Mouse (Mus musculus) embryonic facial prominence, embryonic 12.5 days (tissue): ENCODE data around the gene Cfl1. TPM values are rescaled to one million over a fixed set of nuclear protein-coding genes. Genes with fewer than 3 reads are reported as not detected.
"Not testable (repeated sequence)": the region's sequence is repeated elsewhere in the genome, so short reads cannot be mapped to it uniquely, and the experiment has no call there.

ENCODE experiments used
- ATAC-seq: fragments of 200-750 bp; cut with Nextera tagmentation; 2 replicates; pipeline ENCODE4 v1.8.0; 2017; ENCODE audit not compliant: insufficient number of reproducible peaks, insufficient read depth, low FRiP score, low TSS enrichment
- H3K27ac ChIP-seq: fragments of 300-500 bp; sonication (generic); 2 replicates; pipeline ENCODE4 v1.5.1; 2016; ENCODE audit warnings: mild to moderate bottlenecking
- H3K27me3 ChIP-seq: fragments of 300-500 bp; sonication (generic); 2 replicates; pipeline ENCODE4 v1.6.1; 2016; ENCODE audit warnings: mild to moderate bottlenecking, moderate library complexity
- H3K36me3 ChIP-seq: fragments of 300-500 bp; sonication (generic); 2 replicates; pipeline ENCODE4 v1.6.1; 2016; ENCODE audit warnings: mild to moderate bottlenecking
- H3K4me1 ChIP-seq: fragments of 300-500 bp; sonication (generic); 2 replicates; pipeline ENCODE4 v1.6.1; 2016
- H3K4me2 ChIP-seq: fragments of 300-500 bp; sonication (generic); replicated peaks from 2 replicates; pipeline ENCODE4 v1.6.1; 2016; ENCODE audit warnings: mild to moderate bottlenecking, moderate library complexity
- H3K4me3 ChIP-seq: fragments of 300-500 bp; sonication (generic); 2 replicates; pipeline ENCODE4 v1.5.1; 2016; ENCODE audit warnings: mild to moderate bottlenecking
- H3K9ac ChIP-seq: fragments of 300-500 bp; sonication (generic); 2 replicates; pipeline ENCODE4 v1.6.1; 2016; ENCODE audit warnings: mild to moderate bottlenecking, moderate library complexity
- H3K9me3 ChIP-seq: fragments of 300-500 bp; sonication (generic); 2 replicates; pipeline ENCODE4 v1.6.1; 2016; ENCODE audit warnings: mild to moderate bottlenecking, moderate library complexity
- WGBS: fragments of 180-500 bp; shearing (Covaris S2); methylation state at CpG from one replicate; pipeline ENCODE4 v1.1.7; 2016; 5-methylcytosine and 5-hydroxymethylcytosine counted together
- polyA plus RNA-seq: library from polyadenylated mRNA; unstranded; fragments of >200 nt; fragmentation: Nextera tagmentation; extraction: Ambion mirVana; gene quantifications from 2 replicates; pipeline ENCODE4 v1.2.1, GENCODE M21; 2016

Cfl1 gene
- polyA plus RNA-seq, 1 experiment from 2014 or later = 2,582 TPM

DNA sequence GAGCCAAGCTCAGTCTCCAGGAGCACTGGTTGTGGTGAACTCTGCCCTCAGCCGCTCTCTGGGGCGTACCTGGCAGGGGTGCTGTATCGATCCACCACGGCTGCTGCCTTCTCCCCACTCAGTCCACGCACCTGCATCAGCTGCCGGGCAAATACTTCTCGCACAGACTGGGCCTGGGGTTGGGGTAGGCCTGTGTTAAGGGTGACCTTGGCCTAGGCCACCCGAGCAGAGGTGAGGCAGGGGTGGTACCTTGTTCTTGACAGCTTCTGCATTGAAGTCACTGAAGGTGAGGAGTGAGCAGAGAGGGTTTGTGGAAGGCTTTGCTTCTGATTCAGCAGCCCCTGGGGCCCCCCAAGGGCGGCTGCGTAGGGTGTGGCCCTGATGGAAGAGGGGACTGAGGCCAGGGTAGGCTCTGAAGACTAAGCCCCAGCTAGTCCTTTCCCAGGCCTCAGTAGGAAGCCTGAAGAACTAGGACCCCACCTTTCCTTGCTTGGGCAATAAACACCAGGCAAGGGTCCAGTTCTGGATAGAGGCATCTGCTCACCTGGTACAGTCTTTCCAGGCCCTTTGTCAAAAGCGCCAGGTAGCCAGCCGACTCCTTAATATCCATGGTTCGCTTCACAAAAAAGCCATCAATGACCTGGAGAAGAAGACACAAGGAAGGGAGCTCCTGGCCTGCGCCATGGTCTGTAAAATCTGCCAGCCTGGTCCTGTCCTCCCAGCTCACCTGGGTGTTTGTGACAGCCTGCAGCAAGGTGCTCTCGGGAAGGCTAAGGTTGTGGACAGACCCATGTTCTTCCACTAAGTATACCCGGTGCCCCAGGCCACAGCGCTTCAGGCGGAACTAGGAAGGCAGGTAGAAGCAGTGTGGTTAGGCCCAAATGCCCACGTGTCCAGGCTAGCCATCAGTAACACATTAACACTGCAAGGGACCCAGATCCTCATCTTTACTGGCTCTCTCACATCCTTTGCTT, 6.6 kb upstream of the Cfl1 start:
- H3K36me3 ChIP-seq = peaks cover 73% of the 10 kb centered on the region

DNA sequence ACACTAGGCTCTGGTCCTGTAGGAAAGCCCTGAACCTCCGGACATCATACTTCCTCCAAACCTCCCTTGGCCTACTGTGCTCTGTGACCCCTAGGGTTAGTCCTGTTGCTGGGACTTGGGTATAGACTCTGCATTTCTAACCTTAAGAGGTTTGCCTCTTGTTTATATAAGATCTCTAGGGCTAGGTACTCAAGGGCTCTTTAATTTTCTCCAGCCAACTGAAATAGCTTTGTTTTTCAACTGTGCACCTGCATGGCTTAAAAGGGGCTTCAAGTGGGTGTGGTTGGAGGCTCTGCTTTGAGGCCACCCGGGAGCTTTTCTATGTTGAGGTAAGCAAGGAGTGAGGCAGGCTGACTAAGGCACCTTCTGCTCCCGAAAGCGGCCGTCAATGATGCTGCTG, 5.8 kb upstream of the Cfl1 start:
- 94% methylated on average over 5 of the region's 5 CpGs for WGBS
- H3K4me2 ChIP-seq = no peak overlapping the region
- no peaks in the 10 kb centered on the region for H3K27me3 ChIP-seq
- ATAC-seq = no peak
- H3K9me3 ChIP-seq = no peaks in the 10 kb centered on the region
- no peak overlapping the region for H3K9ac ChIP-seq
- H3K4me3 ChIP-seq = no peak overlapping the region
- peaks cover 14% of the 10 kb centered on the region for H3K4me1 ChIP-seq
- H3K36me3 ChIP-seq = peaks cover 66% of the 10 kb centered on the region
- no peak overlapping the region for H3K27ac ChIP-seq

More for the DNA sequence above, 6.6 kb upstream of the Cfl1 start:
- no peak for ATAC-seq
- H3K9me3 ChIP-seq = no peaks in the 10 kb centered on the region
- H3K27ac ChIP-seq = no peak overlapping the region
- H3K4me1 ChIP-seq = peaks cover 14% of the 10 kb centered on the region
- WGBS = 92% methylated on average over 19 of the region's 19 CpGs
- H3K27me3 ChIP-seq = no peaks in the 10 kb centered on the region
- H3K9ac ChIP-seq = no peak overlapping the region
- H3K4me2 ChIP-seq = no peak overlapping the region
- H3K4me3 ChIP-seq = no peak overlapping the region

GRCm38 (mm10) chr19:5485371-5485770, 4.9 kb upstream of the Cfl1 start:
- peaks cover 59% of the 10 kb centered on the region for H3K36me3 ChIP-seq
- H3K9ac ChIP-seq = no peak overlapping the region
- no peaks in the 10 kb centered on the region for H3K27me3 ChIP-seq
- peaks cover 14% of the 10 kb centered on the region for H3K4me1 ChIP-seq
- no peak for ATAC-seq
- no peaks in the 10 kb centered on the region for H3K9me3 ChIP-seq
- H3K27ac ChIP-seq = no peak overlapping the region
- H3K4me2 ChIP-seq = no peak overlapping the region
- WGBS = 93% methylated on average over 8 of the region's 8 CpGs
- no peak overlapping the region for H3K4me3 ChIP-seq

- 91% methylated on average over 7 of the region's 7 CpGs for WGBS
- Histone ChIP-seq H3K27me3 (no peaks in the 10 kb centered on the region), H3K27ac (no peak overlapping the region), H3K4me1 (peaks cover 14% of the 10 kb centered on the region), H3K9me3 (no peaks in the 10 kb centered on the region), H3K36me3 (peaks cover 55% of the 10 kb centered on the region), H3K4me2 (no peak overlapping the region), H3K9ac (no peak overlapping the region), H3K4me3 (no peak overlapping the region)
- no peak for ATAC-seq
Measured at GRCm38 (mm10) chr19:5485821-5486220, 4.4 kb upstream of the Cfl1 start.

GRCm38 (mm10) chr19:5486286-5486685, 4.0 kb upstream of the Cfl1 start:
- Histone ChIP-seq H3K36me3 (peaks cover 50% of the 10 kb centered on the region), H3K4me1 (peaks cover 14% of the 10 kb centered on the region), H3K9me3 (no peaks in the 10 kb centered on the region), H3K27me3 (no peaks in the 10 kb centered on the region), H3K4me2 (0 out of 2 replicates have a peak overlapping the region, but pooled peaks have one; percentile 81), H3K9ac (no peak overlapping the region), H3K4me3 (no peak overlapping the region), H3K27ac (no peak overlapping the region)
- 80% methylated on average over 8 of the region's 8 CpGs for WGBS
- no peak for ATAC-seq

GRCm38 (mm10) chr19:5486771-5487170, 3.5 kb upstream of the Cfl1 start:
- no peaks in the 10 kb centered on the region for H3K27me3 ChIP-seq
- no peaks in the 10 kb centered on the region for H3K9me3 ChIP-seq
- 91% methylated on average over 4 of the region's 4 CpGs for WGBS
- peaks cover 15% of the 10 kb centered on the region for H3K4me1 ChIP-seq
- H3K9ac ChIP-seq = no peak overlapping the region
- H3K36me3 ChIP-seq = peaks cover 46% of the 10 kb centered on the region
- H3K4me3 ChIP-seq = 0 out of 2 replicates have a peak overlapping the region, but pooled peaks have one; percentile 51
- ATAC-seq = no peak
- 0 out of 2 replicates have a peak overlapping the region, but pooled peaks have one; percentile 98 for H3K27ac ChIP-seq
- H3K4me2 ChIP-seq = peak overlapping the region; percentile 81

DNA sequence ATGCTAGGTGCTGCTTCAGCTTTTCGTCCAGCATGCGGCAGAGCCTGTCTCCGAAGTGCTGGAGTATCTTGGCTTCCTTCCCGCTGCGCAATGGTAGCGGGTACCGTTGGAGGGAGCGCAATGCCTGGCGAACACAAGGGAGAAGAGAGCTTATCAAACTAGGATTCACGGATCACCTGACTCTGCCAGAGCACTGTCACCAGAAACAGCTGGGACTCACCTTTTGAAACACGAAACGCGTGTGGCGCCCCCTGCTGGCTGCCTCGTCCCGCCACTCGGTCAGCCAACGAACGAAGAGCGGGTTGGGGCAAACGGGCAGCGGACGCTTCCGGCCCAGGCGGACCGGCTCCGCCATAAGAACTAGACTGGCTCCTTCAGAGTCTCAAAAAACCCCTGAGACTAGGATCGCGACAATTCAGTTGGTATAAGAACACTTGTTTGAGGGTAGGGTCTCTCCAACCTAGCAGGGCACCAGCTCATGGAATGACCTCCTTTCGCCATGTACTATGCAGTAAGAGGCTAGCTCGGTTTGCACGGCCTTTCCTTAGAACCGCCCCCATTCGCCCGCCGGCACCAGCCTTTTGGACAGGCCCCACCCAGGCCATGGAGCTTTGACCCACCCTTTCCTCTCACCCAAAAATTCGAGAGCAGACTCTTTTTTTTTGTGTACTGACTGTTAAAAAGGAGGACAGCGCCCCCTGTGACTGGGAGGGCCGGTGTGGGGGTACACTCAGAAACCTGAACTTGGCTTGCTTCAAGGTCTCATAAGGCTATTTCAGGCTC, 2.3 kb upstream of the Cfl1 start, which contains the start of gene Mus81:
Gene Mus81 (minus strand): TSS at position 635 of the 783 bp plus-strand sequence.
- peaks cover 44% of the 10 kb centered on the region for H3K36me3 ChIP-seq
- ATAC-seq = peak; percentile 70

DNA sequence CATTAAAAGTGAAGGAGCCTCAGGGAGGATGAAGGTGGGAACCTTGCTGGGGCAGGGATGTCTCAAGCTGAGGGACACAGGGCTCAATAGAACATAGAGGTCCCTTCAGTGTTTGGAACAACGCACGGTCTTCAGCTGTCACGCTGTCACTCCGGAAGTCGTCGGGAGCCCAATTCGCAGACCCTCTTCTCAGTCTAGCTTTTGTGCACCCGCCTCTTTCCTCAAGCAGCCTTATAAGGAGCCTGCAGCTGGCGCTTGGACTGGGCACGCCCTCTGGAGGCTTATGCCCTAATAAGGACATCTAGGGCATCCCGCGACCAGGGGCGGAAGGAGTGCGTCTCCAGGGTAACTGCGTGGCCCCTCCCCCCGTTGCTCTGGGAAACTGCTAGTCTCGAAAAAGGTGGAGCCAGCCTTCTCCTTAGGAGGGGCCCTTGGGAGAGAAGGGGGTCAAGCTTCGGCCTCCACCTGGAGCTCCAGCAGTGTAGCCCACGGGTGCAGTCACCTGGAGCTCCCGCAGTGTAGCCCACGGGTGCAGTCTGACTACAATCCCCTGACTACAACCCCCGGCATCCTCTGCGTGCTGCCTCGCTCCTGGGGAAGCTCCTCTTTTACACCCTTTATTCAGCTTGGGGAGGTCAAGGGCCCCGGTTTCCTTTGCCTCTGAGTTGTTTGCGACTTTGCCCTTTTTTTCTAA, 1.2 kb upstream of the Cfl1 start:
- Histone ChIP-seq H3K9ac (peak overlapping the region; percentile 53), H3K4me1 (peaks cover 25% of the 10 kb centered on the region), H3K36me3 (peaks cover 44% of the 10 kb centered on the region), H3K27me3 (no peaks in the 10 kb centered on the region), H3K9me3 (no peaks in the 10 kb centered on the region), H3K27ac (peak overlapping the region; percentile 98), H3K4me2 (peak overlapping the region; percentile 81), H3K4me3 (peak overlapping the region; percentile 51)
- WGBS = 0% methylated on average over 26 of the region's 26 CpGs
- peak; percentile 89 for ATAC-seq

More for the DNA sequence above, 2.3 kb upstream of the Cfl1 start, which contains the start of gene Mus81:
- H3K4me2 ChIP-seq = peak within 1 kb of the TSS; percentile 81
- no peaks in the 10 kb centered on the region for H3K27me3 ChIP-seq
- H3K27ac ChIP-seq = peak within 1 kb of the TSS; percentile 98
- WGBS = under 1% methylated on average over 39 of the region's 39 CpGs
- peak within 1 kb of the TSS; percentile 65 for H3K9ac ChIP-seq
- no peaks in the 10 kb centered on the region for H3K9me3 ChIP-seq
- H3K4me3 ChIP-seq = peak within 1 kb of the TSS; percentile 51
- H3K4me1 ChIP-seq = peaks cover 25% of the 10 kb centered on the region

GRCm38 (mm10) chr19:5489721-5490120, 534 bp upstream of the Cfl1 start:
- H3K36me3 ChIP-seq = peaks cover 44% of the 10 kb centered on the region
- H3K4me2 ChIP-seq = peak overlapping the region; percentile 81

GRCm38 (mm10) chr19:5490898-5491708, 848 bp downstream of the Cfl1 start:
- peaks cover 25% of the 10 kb centered on the region for H3K4me1 ChIP-seq
- peak overlapping the region; percentile 98 for H3K27ac ChIP-seq
- peak overlapping the region; percentile 78 for H3K4me2 ChIP-seq
- peak overlapping the region; percentile 98 for H3K4me3 ChIP-seq
- no peaks in the 10 kb centered on the region for H3K9me3 ChIP-seq
- under 1% methylated on average over 59 of the region's 59 CpGs for WGBS
- no peaks in the 10 kb centered on the region for H3K27me3 ChIP-seq
- no peak; the same call in 1 of the 2 replicates for ATAC-seq
- peak overlapping the region; percentile 97 for H3K9ac ChIP-seq
- H3K36me3 ChIP-seq = peaks cover 41% of the 10 kb centered on the region

More at GRCm38 (mm10) chr19:5489721-5490120, 534 bp upstream of the Cfl1 start:
- H3K9me3 ChIP-seq, H3K9ac ChIP-seq, ATAC-seq, H3K27me3 ChIP-seq: not testable (repeated sequence)
- H3K27ac ChIP-seq = peak overlapping the region; percentile 98
- H3K4me3 ChIP-seq = peak overlapping the region; percentile 98; the same call in 1 of the 2 replicates
- WGBS = 53% methylated on average over 10 of the region's 10 CpGs
- peaks cover 25% of the 10 kb centered on the region for H3K4me1 ChIP-seq
